Mouse (Mus musculus) neural tube, embryonic 14.5 days (tissue): ENCODE measurements around the gene Zp1. TPM values are rescaled to one million over a fixed set of nuclear protein-coding genes. Genes with fewer than 3 reads are reported as not detected.

Source experiments
- ATAC-seq: fragments of 200-750 bp; cut with Nextera tagmentation; 2 replicates; pipeline ENCODE4 v1.8.0; 2017; ENCODE audit warnings: low read depth, mild to moderate bottlenecking, moderate TSS enrichment, moderate library complexity
- H3K27ac ChIP-seq: fragments of 300-500 bp; sonication (generic); 2 replicates; pipeline ENCODE4 v1.5.1; 2014; ENCODE audit warnings: low read depth, mild to moderate bottlenecking, control low read depth, low read length, moderate library complexity, mixed read lengths
- H3K27me3 ChIP-seq: fragments of 300-500 bp; sonication (generic); 2 replicates; pipeline ENCODE4 v1.6.1; 2014; ENCODE audit warnings: low read length; ENCODE audit not compliant: control insufficient read depth, insufficient read depth
- H3K36me3 ChIP-seq: fragments of 300-500 bp; sonication (generic); 2 replicates; pipeline ENCODE4 v1.6.1; 2014; ENCODE audit warnings: low read length, mixed read lengths; ENCODE audit not compliant: control insufficient read depth, insufficient read depth
- H3K4me1 ChIP-seq: fragments of 300-500 bp; sonication (generic); 2 replicates; pipeline ENCODE4 v1.6.1; 2014; ENCODE audit warnings: low read length; ENCODE audit not compliant: control insufficient read depth, insufficient read depth
- H3K4me2 ChIP-seq: fragments of 300-500 bp; sonication (generic); 2 replicates; pipeline ENCODE4 v1.6.1; 2014; ENCODE audit warnings: mild to moderate bottlenecking, low read depth, low read length, control low read depth
- H3K4me3 ChIP-seq: fragments of 300-500 bp; sonication (generic); 2 replicates; pipeline ENCODE4 v1.5.1; 2014; ENCODE audit warnings: low read depth, low read length, control low read depth, mixed read lengths
- H3K9ac ChIP-seq: fragments of 300-500 bp; sonication (generic); replicated peaks from 2 replicates; pipeline ENCODE4 v1.6.1; 2014; ENCODE audit warnings: low read depth, mild to moderate bottlenecking, control low read depth, low read length, mixed read lengths
- H3K9me3 ChIP-seq: fragments of 300-500 bp; sonication (generic); 2 replicates; pipeline ENCODE4 v1.6.1; 2016; ENCODE audit warnings: low read length; ENCODE audit not compliant: control insufficient read depth
- whole genome bisulfite sequencing: fragments of 180-500 bp; shearing (Covaris S2); extraction: QIAGEN DNeasy Blood & Tissue Kit; methylation state at CpG from one replicate; pipeline ENCODE4 v1.1.7; 2014; 5-methylcytosine and 5-hydroxymethylcytosine counted together
- polyA plus RNA-seq: library from polyadenylated mRNA; unstranded; fragments of >200 nt; fragmentation: Nextera tagmentation; extraction: Ambion mirVana; gene quantifications from 2 replicates; pipeline ENCODE4 v1.2.1, GENCODE M21; 2014

Gene Zp1
- not detected in 2 replicates for polyA plus RNA-seq

- Histone ChIP-seq H3K4me1 (no peaks in the 10 kb centered on the region), H3K9me3 (no peaks in the 10 kb centered on the region), H3K9ac (no peak within 1 kb of the TSS), H3K4me2 (no peak within 1 kb of the TSS), H3K4me3 (no peak within 1 kb of the TSS), H3K36me3 (no peaks in the 10 kb centered on the region), H3K27me3 (no peaks in the 10 kb centered on the region), H3K27ac (no peak within 1 kb of the TSS)
- 85% methylated on average over 2 of the region's 2 CpGs for WGBS
- ATAC-seq, result no peak
Measured at GRCm38 (mm10) chr19:10920532-10920931, at the start of gene Zp1. Gene Zp1, minus strand, starts transcription at chr19:10920632.

- Histone ChIP-seq H3K9ac (no peak overlapping the region), H3K4me2 (no peak overlapping the region), H3K36me3 (no peaks in the 10 kb centered on the region), H3K4me3 (no peak overlapping the region), H3K9me3 (no peaks in the 10 kb centered on the region), H3K27me3 (no peaks in the 10 kb centered on the region), H3K4me1 (no peaks in the 10 kb centered on the region), H3K27ac (no peak overlapping the region)
- 93% methylated on average over 7 of the region's 7 CpGs for WGBS
- ATAC-seq, result no peak
Measured at GRCm38 (mm10) chr19:10968578-10968977, 48.1 kb upstream of the Zp1 start.

GRCm38 (mm10) chr19:10965721-10966120 is 45.3 kb upstream of the Zp1 start:
- Histone ChIP-seq H3K4me2 (no peak overlapping the region), H3K4me1 (no peaks in the 10 kb centered on the region), H3K27ac (no peak overlapping the region), H3K36me3 (no peaks in the 10 kb centered on the region), H3K9ac (no peak overlapping the region), H3K4me3 (no peak overlapping the region), H3K9me3 (no peaks in the 10 kb centered on the region), H3K27me3 (no peaks in the 10 kb centered on the region)
- no peak for ATAC-seq
- WGBS, result 91% methylated on average over 7 of the region's 7 CpGs

- Histone ChIP-seq H3K4me2 (no peak overlapping the region), H3K27me3 (no peaks in the 10 kb centered on the region), H3K36me3 (no peaks in the 10 kb centered on the region), H3K9me3 (no peaks in the 10 kb centered on the region), H3K4me3 (no peak overlapping the region), H3K27ac (no peak overlapping the region), H3K4me1 (no peaks in the 10 kb centered on the region), H3K9ac (no peak overlapping the region)
- ATAC-seq, result no peak
- WGBS, result 41% methylated on average over 12 of the region's 12 CpGs
Measured at GRCm38 (mm10) chr19:10959978-10960346, 39.5 kb upstream of the Zp1 start.

GRCm38 (mm10) chr19:10959085-10959977 is 38.9 kb upstream of the Zp1 start:
- ATAC-seq, result peak; percentile 76
- H3K27me3 ChIP-seq, result no peaks in the 10 kb centered on the region
- no peaks in the 10 kb centered on the region for H3K4me1 ChIP-seq
- H3K27ac ChIP-seq, result no peak overlapping the region
- H3K36me3 ChIP-seq, result no peaks in the 10 kb centered on the region
- WGBS, result 34% methylated on average over 11 of the region's 11 CpGs
- H3K4me3 ChIP-seq, result no peak overlapping the region
- no peak overlapping the region for H3K4me2 ChIP-seq
- no peaks in the 10 kb centered on the region for H3K9me3 ChIP-seq
- no peak overlapping the region for H3K9ac ChIP-seq

GRCm38 (mm10) chr19:10952021-10952939 is 31.8 kb upstream of the Zp1 start:
- no peak overlapping the region for H3K4me3 ChIP-seq
- H3K4me2 ChIP-seq, result no peak overlapping the region
- no peaks in the 10 kb centered on the region for H3K9me3 ChIP-seq
- peaks cover 15% of the 10 kb centered on the region for H3K4me1 ChIP-seq
- H3K36me3 ChIP-seq, result no peaks in the 10 kb centered on the region
- no peak overlapping the region for H3K9ac ChIP-seq
- no peaks in the 10 kb centered on the region for H3K27me3 ChIP-seq
- WGBS, result 73% methylated on average over 11 of the region's 11 CpGs
- ATAC-seq, result no peak
- H3K27ac ChIP-seq, result no peak overlapping the region

GRCm38 (mm10) chr19:10949558-10949957 is 29.1 kb upstream of the Zp1 start:
- H3K4me1 ChIP-seq, result peaks cover 20% of the 10 kb centered on the region
- peak; percentile 1; the same call in 1 of the 2 replicates for ATAC-seq
- H3K9me3 ChIP-seq, result no peaks in the 10 kb centered on the region
- 34% methylated on average over 9 of the region's 9 CpGs for WGBS
- peak overlapping the region; percentile 54 for H3K4me3 ChIP-seq
- no peaks in the 10 kb centered on the region for H3K27me3 ChIP-seq
- H3K36me3 ChIP-seq, result peaks cover 4% of the 10 kb centered on the region; the same call in 1 of the 2 replicates
- peak overlapping the region; percentile 39; the same call in 1 of the 2 replicates for H3K27ac ChIP-seq
- peak overlapping the region; percentile 28; the same call in 1 of the 2 replicates for H3K9ac ChIP-seq
- peak overlapping the region; percentile 100 for H3K4me2 ChIP-seq

- Histone ChIP-seq H3K9me3 (no peaks in the 10 kb centered on the region), H3K4me2 (peak within 1 kb of the TSS; percentile 100), H3K4me1 (peaks cover 20% of the 10 kb centered on the region), H3K27ac (peak within 1 kb of the TSS; percentile 39; the same call in 1 of the 2 replicates), H3K27me3 (no peaks in the 10 kb centered on the region), H3K9ac (peak within 1 kb of the TSS; percentile 80), H3K36me3 (peaks cover 9% of the 10 kb centered on the region), H3K4me3 (peak within 1 kb of the TSS; percentile 54)
- WGBS, result under 1% methylated on average over 30 of the region's 30 CpGs
- peak; percentile 99 for ATAC-seq
Measured at GRCm38 (mm10) chr19:10949112-10949511, 28.7 kb upstream of the Zp1 start, which contains the start of gene Ccdc86. Gene Ccdc86, minus strand, starts transcription at chr19:10949266.
